Mouse (Mus musculus) lung, postnatal 25 days (tissue): ENCODE results near the gene Sgcd.

Experiments
- DNase-seq: peaks from one replicate; pipeline ENCODE4 v3.0.0; 2022; ENCODE audit warnings: low spot score

The Sgcd gene

DNA sequence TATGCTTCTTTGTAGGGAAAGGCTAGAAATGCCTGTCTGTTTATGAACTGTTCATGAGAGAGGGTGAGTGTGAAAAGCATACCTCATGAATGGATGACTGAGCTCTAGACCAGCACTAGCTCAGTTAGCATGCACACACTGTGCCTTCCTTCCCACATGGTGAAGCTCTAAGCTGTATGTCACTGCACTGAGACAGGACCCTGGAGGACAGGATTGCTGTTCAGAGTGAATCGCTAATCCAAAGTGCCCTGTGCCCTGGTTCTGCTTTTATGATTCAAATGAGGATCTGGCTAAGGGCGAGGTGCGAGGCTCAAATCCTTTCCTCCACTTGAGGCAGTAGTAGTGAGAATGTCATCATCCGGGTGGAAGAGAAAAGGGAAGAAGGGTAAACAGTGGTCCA lies 712.2 kb downstream of the Sgcd start:
- DNase-seq = no peak

DNA sequence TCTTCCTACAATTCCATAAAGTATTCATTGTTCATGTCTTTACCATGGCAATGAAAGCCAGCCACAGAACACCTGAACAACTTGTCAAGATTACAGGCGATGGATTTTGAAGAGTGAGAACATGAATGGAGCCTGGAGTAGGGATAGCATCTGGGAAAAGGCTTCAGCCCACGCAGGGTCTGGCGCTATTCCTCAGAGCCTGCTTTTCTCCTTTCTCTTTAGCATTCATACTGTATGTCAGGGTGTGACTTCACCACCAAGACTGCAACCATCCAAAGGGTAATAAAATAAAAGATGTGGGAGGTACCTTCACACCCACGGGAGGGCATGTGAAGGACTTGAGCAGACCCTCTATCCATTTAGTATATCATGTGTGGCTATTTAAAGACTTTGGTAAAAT lies 720.2 kb downstream of the Sgcd start:
- DNase-seq = no peak

DNA sequence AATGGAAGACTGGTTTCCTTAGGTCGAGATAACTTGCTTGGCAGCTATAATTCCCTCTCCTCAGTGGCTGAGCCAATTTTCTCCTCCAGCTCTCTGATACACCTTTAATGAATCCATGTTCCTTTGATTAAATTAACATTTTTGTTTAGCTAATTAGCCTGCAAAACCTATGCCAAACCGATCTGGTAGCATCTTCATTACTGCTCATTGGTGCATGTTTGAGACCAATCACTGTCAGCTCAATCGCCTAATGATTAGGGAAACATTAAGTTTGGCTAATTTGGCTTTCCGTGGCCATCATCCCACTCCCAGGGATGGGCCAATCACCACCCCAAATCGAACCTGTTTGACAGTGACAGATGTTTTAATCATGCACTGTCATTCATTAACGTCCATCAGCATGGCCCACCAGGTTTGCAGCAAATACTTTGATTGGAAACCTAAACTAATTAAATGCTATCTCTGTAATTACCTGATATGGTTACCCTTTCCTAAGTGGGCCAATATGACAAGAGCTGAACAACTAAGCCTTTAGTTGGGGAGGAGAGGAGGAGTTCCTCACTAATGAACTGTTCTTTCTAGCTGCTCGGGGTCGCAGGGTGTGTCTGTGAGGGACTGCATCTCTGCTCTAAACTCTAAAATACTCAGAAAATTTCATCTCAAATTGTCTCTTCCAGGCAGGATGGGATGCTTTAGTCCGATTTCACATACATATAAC lies 724.3 kb downstream of the Sgcd start:
- no peak for DNase-seq

- DNase-seq = no peak
Observed at GRCm38 (mm10) chr11:47250301-47250700, 738.5 kb downstream of the Sgcd start.

DNA sequence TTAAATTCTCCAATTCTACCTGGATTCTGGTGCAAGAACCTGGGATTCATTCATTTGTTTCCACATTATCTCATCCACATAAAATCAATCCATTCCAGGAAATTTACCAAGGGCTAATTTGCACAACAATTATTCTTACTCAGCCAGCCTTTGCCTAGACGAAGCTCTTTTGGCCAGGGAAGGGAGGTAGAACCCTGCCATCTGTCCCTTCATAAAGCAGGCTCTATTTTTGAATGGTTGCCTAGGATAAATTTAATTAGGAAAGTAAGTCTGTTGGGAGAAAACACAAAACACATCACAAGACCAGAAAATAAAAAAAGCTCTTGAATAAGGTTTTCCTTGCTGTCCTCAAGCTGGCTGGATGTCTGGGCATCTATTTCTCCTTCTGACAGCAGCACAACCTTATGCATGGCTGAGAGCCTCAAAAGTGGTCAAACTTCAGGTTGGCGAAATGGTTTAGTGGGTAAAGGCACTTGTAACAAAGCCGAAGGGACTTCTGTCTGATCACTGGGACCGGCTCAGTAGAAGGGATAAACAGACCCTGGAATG lies 740.4 kb downstream of the Sgcd start:
- DNase-seq = no peak

DNA sequence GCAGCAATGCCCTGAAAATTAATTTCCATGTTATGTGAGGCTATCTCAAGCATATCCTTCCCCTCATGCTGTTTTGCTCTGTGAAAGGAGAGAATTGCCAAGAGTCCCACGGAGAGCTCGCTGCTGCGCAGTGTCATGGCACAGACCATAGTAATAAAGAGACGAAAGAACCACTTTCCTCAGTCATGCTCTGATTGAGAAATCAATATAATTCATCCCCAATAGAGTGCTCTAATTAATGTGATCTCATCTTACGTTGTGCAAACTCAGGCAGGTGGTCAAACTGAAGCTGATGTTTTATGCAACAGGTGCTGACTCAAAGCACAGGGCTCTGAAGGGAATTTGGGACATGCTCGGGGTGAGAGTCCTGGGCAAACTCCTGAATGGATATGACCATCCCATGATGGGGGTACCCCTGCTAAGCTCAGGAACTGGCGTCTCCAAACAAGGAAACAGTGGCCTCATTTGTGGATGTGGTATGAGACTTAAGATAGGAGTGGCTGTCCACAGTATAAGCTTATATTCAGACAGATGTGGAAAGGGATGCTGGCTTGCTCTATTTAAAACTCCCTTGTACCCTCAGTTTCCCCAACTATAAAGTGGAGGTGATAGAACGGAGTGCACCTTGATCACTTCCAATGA lies 740.9 kb downstream of the Sgcd start:
- no peak for DNase-seq

DNA sequence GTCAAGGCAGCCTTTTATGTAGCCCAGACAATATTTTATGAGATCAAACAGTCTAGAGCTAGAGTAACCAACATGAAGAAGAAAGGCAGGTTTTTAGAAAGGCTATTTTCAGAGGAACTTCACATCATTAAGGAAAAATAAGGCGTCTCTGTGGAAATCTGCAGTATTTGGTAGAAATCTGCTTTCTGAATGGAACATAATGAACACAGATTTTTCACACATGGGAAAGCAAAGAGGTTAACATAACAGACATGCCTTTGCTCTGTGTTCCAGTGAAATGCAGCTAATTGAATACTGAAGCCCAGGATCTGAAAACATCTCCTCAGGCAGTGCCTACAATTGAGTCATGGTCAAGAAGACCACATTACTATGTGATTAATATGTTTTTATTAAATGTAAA lies 746.4 kb downstream of the Sgcd start:
- no peak for DNase-seq

DNA sequence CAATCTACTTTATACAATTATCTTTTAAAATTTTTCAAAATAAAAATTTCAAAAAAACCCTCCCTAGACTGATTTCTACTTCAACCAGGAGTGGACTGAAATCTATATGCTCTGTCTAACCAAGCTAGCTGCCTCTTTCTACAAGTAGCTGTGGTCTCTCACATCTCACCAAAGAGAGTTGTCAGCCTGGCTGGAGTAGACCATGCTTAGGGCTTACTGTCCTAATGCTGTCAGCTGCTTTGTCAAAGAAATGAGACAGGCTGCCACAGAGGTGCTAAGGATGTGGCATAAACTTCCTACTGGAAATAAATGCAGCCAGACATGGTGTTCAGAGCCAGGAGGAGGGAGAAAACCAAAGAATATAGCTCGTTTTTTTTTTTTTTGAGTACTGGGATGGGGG lies 760.5 kb downstream of the Sgcd start:
- no peak for DNase-seq

DNA sequence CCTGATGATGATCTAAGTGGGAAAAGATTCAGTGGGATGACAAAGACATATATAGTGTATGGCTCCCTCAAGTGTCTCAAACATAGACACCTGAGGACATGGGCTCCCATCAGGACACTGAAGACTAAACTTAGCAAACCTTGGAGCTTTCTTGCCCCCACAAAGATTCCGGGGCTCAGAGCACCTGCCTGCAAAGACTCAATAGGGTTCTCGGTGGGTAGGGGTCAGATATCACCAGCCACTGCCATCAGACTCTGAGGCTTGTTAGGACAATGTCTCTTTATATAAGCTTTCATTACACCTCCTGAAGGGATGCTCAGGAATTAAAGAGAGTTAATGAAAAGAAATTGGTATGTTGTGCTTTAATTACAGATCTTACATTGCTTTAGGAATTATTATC lies 764.6 kb downstream of the Sgcd start:
- DNase-seq = no peak

DNA sequence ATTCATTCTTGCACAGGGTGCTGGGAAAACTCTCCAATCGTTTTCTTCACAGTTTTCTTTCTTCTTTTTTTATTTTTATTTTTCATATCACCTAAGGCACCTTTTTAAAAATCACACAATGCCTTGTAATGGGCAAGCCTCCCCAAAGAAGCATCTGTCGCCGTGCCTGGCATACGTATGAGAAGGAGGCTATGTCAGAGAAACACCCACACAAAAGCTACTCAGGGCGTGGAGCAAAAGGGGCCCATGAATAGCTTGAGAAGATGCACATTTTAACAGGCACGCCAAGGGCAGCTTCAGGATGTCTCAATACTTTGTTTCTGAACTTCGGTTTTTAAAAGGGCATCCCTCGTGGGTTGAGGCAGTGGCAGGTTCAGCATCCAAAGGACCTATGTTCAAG lies 777.2 kb downstream of the Sgcd start:
- no peak for DNase-seq

DNA sequence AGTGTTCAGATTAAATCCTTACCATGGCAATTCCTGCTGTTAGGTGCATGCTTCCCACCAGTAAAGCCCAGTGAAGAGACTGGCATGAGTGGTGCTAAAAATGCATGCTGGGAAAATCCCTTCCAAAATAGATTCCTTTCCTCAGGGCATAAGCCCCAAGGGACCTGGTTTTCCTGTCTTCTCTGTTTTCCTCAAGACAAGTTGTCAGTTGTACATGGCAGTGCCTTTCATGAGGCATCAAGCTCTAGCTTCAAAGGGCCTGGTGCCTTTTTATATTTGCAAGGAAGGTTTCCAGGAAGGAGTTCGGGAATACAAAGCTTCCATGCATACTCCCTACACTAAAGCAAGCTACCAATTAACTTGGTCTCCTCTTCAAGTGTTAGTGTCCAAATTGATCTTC lies 782.3 kb downstream of the Sgcd start:
- DNase-seq = no peak

- no peak for DNase-seq
Observed at GRCm38 (mm10) chr11:47199106-47199505, 789.7 kb downstream of the Sgcd start.

GRCm38 (mm10) chr11:47188556-47188955 lies 800.2 kb downstream of the Sgcd start:
- DNase-seq = no peak

- DNase-seq = no peak
Observed at GRCm38 (mm10) chr11:47174977-47175376, 813.8 kb downstream of the Sgcd start.

DNA sequence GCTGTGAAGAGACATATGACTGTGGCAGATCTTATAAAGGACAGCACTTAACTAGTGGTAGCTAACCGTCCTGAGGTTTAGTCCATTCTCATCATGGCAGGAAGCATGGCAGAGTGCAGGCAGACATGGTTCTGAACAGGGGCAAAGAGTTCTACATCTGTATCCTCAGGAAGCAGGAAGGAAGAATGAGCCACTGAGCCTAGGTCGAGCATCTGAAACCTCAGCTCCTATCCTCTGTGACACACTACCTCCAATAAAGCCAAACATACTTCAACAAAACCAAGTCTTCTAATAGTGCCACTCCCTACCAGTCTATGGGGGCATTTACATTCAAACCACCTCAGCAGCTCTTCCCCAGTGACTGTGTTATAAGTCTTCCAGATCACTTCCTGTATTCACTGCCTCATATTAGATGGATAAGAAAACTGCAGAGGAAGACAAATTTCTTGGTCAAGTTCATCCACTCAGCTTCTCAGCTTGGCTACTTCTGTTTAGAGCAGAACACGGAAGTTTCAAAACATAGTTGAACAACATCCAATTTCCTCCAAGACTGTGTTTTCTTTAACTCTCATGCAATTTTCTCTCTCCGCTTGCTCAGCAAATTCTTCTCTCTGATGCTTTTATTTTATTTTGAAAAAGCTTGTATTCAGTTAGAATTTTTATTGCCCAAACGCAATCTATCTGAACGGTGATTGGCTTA lies 817.7 kb downstream of the Sgcd start:
- DNase-seq = peak; percentile 12

DNA sequence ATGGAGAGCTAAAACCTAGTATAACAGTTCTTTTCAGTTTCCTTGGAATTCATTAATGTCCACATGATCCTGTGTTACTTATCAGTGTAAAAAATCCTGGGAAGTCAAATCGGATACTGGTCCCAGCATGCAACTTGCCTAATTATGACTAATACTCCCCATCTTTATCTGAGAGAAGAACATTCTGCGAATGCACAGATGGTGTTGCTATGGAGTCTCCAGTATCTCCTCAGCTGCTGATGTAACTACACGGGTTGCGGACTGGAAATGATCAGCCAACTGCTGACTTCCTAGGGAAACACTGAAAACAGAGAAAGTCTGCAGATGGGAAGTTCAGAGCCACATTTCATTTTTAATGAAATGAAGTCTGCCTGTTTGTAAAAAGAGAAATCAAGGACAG lies 821.4 kb downstream of the Sgcd start:
- no peak for DNase-seq

DNA sequence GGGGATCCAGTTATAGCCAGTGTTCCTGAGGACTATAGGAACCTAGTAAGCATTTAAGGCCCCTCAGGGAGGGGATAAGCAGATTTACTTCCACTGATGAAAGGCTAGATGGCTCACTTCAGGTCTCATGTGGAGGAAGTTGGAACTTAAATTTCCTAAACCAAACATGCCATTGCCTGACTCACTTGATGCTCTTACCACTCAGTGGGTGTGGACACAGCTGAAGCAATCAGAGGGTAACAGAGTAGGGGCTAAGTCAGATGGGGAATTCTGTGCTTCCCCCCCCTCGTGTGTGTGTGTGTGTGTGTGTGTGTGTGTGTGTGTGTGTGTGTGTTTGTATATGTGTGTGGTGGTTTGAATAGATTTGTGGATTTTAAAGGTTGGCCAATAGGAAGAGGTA lies 830.7 kb downstream of the Sgcd start:
- no peak for DNase-seq

- DNase-seq = peak; percentile 29
Observed at GRCm38 (mm10) chr11:47156730-47157693, 831.8 kb downstream of the Sgcd start.

GRCm38 (mm10) chr11:47154837-47155430 lies 833.8 kb downstream of the Sgcd start:
- DNase-seq = peak; percentile 9

DNA sequence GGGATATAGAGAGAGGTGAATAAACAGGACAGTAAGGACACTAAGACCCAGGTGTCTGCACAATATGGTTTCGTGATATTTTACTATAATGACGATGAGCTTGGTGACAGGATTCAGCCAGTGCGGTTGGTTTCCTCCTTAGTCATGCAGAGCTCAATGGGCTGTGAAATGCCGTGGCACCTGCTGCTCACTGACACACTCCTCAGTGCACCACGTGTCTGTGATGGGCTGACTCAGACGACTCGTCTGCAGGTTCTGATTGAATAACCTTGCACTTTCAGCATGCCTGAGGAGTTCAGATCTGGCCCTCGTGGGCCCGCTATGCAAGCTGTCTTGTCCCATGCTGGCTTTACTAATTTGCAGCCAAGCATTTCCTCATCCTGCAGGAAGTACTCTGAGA lies 839.2 kb downstream of the Sgcd start:
- DNase-seq = no peak

- DNase-seq = no peak
Observed at GRCm38 (mm10) chr11:47139867-47140266, 848.9 kb downstream of the Sgcd start.

DNA sequence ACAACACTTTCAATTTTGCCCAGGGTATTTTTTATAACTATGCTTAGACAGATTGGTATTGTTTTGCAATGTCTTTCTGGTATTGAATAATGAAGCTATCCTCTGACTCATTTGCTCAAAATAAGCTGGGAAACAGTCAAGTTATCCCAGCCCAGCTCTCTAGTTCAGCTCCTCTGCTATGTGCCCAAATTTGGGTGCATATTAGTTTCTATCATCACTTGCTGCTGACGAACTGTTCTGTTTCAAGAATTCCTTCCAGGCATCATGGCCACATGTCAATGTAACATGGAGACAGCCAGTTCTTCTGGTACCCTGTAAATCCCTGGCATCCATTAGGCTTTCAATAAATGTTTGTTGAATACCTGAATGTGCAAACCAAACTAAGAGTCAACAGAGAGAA lies 849.5 kb downstream of the Sgcd start:
- no peak for DNase-seq
